Mouse (Mus musculus) liver, adult 2 months (tissue): Measurements from ENCODE around the gene Eif6.

Experiments
- CTCF ChIP-seq: fragments of 200-500 bp; IDR thresholded peaks from 2 replicates; pipeline ENCODE4 v1.5.1; 2011; ENCODE audit warnings: low read depth, low read length, control low read depth
- POLR2A ChIP-seq: fragments of 200-500 bp; IDR thresholded peaks from 2 replicates; pipeline ENCODE4 v1.6.1; 2011; ENCODE audit warnings: low read length, control low read depth; ENCODE audit not compliant: insufficient read depth; ENCODE audit errors: extremely low read depth

DNA sequence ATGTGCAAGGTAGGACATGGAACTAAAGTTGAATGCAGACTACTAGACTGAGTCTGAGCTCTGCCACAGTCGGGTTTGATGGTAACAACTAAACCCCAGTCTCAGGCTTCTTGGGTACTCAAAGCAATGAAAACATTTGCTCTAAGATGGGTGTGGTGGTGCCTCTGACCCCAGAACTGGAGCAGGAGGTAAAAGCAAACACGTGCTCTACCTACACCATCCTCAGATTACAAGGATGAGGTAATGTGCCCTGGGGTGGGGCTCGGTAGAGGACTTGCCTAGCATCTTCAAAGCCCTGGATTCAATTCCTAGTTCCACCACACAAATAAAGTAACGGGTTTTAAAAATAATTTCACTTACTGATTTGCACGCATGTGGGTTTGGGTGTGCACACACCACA lies 25.8 kb upstream of the Eif6 start:
- TF ChIP-seq CTCF = no peak
- TF ChIP-seq POLR2A = no peak
